Mouse (Mus musculus) kidney, adult 11 months (tissue): ENCODE measurements around the gene Cdc42bpg.
"Not testable (repeated sequence)": the region's sequence is repeated elsewhere in the genome, so short reads cannot be mapped to it uniquely, and the experiment has no call there.

Source experiments
- DNase-seq: peaks from one replicate; pipeline ENCODE4 v3.0.0; 2022

The Cdc42bpg gene

GRCm38 (mm10) chr19:6277661-6278438, 28.4 kb upstream of the Cdc42bpg start:
- peak; percentile 93 for DNase-seq

GRCm38 (mm10) chr19:6278439-6279073, 27.7 kb upstream of the Cdc42bpg start:
- DNase-seq = no peak

- no peak for DNase-seq
Measured at GRCm38 (mm10) chr19:6279481-6280144, 26.6 kb upstream of the Cdc42bpg start.

GRCm38 (mm10) chr19:6280554-6280953, 25.7 kb upstream of the Cdc42bpg start:
- DNase-seq = peak; percentile 69

GRCm38 (mm10) chr19:6281122-6282020, 24.9 kb upstream of the Cdc42bpg start:
- DNase-seq = no peak

GRCm38 (mm10) chr19:6283001-6283400, 23.3 kb upstream of the Cdc42bpg start:
- no peak for DNase-seq

- DNase-seq = no peak
Measured at GRCm38 (mm10) chr19:6284502-6284901, 21.8 kb upstream of the Cdc42bpg start.

GRCm38 (mm10) chr19:6285226-6285625, 21.0 kb upstream of the Cdc42bpg start:
- DNase-seq = no peak

GRCm38 (mm10) chr19:6285632-6286433, 20.4 kb upstream of the Cdc42bpg start:
- DNase-seq = peak; percentile 48

GRCm38 (mm10) chr19:6286434-6287401, 19.5 kb upstream of the Cdc42bpg start:
- no peak for DNase-seq

GRCm38 (mm10) chr19:6288236-6288894, 17.9 kb upstream of the Cdc42bpg start:
- no peak for DNase-seq

- DNase-seq = no peak
Measured at GRCm38 (mm10) chr19:6289696-6290238, 16.5 kb upstream of the Cdc42bpg start.

- not testable (repeated sequence) for DNase-seq
Measured at GRCm38 (mm10) chr19:6290720-6291116, 15.5 kb upstream of the Cdc42bpg start.

GRCm38 (mm10) chr19:6291117-6291781, 15.0 kb upstream of the Cdc42bpg start:
- DNase-seq = peak; percentile 89

- DNase-seq = no peak
Measured at GRCm38 (mm10) chr19:6292262-6292661, 14.0 kb upstream of the Cdc42bpg start.

GRCm38 (mm10) chr19:6294301-6294700, 12.0 kb upstream of the Cdc42bpg start:
- DNase-seq = no peak

- DNase-seq = no peak
Measured at GRCm38 (mm10) chr19:6296551-6297210, 9.6 kb upstream of the Cdc42bpg start.

- peak; percentile 65 for DNase-seq
Measured at GRCm38 (mm10) chr19:6297641-6298040, 8.6 kb upstream of the Cdc42bpg start.

- DNase-seq = no peak
Measured at GRCm38 (mm10) chr19:6299003-6299402, 7.3 kb upstream of the Cdc42bpg start.
